Mouse (Mus musculus) Patski (cell line): ENCODE data around the gene Naaladl2. TPM values are rescaled to one million over a fixed set of nuclear protein-coding genes. Genes with fewer than 3 reads are reported as not detected.

ENCODE experiments used
- ATAC-seq: fragments of 100-300 bp; one replicate; pipeline ENCODE4 v1.8.0; 2021
- CTCF ChIA-PET: fragments of 350-600 bp; sonication (Branson Sonifier 250); formaldehyde crosslinking; loops from one replicate; lab custom pipeline; 2022; ENCODE audit warnings: inconsistent platforms; lab: Charles Lee
- POLR2A ChIA-PET: fragments of 350-600 bp; sonication (Branson Sonifier 250); formaldehyde crosslinking; loops from one replicate; lab custom pipeline; 2022; ENCODE audit warnings: antibody characterized with exemption, inconsistent platforms; lab: Charles Lee
- DNase-seq: peaks from one replicate; pipeline ENCODE4 v3.0.0-alpha.2; 2011; ENCODE audit warnings: low read depth, low spot score
- H3K27me3 ChIP-seq: fragments of 371-371 bp; one replicate; pipeline ENCODE4 v1.5.1; 2021
- CTCF ChIP-seq: fragments of 100-300 bp; IDR thresholded peaks from one replicate; pipeline ENCODE4 v1.5.1; 2021
- in situ Hi-C: fragments of 300-500 bp; cut with MboI; formaldehyde crosslinking; loops from 3 replicates; pipeline ENCODE4 v1.11.1; 2018; ENCODE audit warnings: low pct_unique_long_range_greater_than_20kb, mixed read lengths
- polyA plus RNA-seq: library from polyadenylated mRNA; unstranded; gene quantifications from one replicate; pipeline ENCODE4 v1.2.3, GENCODE M21; 2021

Naaladl2 gene
- polyA plus RNA-seq: 3.7 TPM

GRCm38 (mm10) chr3:25143555-25144311 is at the start of gene Naaladl2:
TSS of gene Naaladl2 (minus strand) at chr3:25144261.
- ChIA-PET CTCF (interaction anchor here (0.7 to 3.4 kb wide), 4 partner anchors 8 to 11 kb away, joined by 3 to 23 read pairs (median 3); no protein-coding TSS in a partner anchor), POLR2A (no interaction called here)
- ATAC-seq (peak; percentile 88), DNase-seq (no peak)
- TF ChIP-seq CTCF: peak; percentile 19
- H3K27me3 ChIP-seq: no peaks in the 10 kb centered on the region
- in situ Hi-C loops: no loop called here

- ChIA-PET CTCF (no interaction called here), POLR2A (no interaction called here)
These were observed 7.7 kb upstream of the Naaladl2 start for GRCm38 (mm10) chr3:25151721-25152120.

GRCm38 (mm10) chr3:25147271-25147670 is 3.2 kb upstream of the Naaladl2 start:
- ATAC-seq: no peak
- TF ChIP-seq CTCF: no peak
- no peak for DNase-seq
- no peaks in the 10 kb centered on the region for H3K27me3 ChIP-seq
- in situ Hi-C loops: no loop called here
- CTCF ChIA-PET: interaction anchor here (1.4 kb wide), 1 partner anchor 15 kb away, joined by 4 read pairs; no protein-coding TSS in a partner anchor
- POLR2A ChIA-PET: no interaction called here

More at GRCm38 (mm10) chr3:25151721-25152120, 7.7 kb upstream of the Naaladl2 start:
- TF ChIP-seq CTCF: no peak
- H3K27me3 ChIP-seq: no peaks in the 10 kb centered on the region
- no peak for DNase-seq
- in situ Hi-C loops: no loop called here
- no peak for ATAC-seq

GRCm38 (mm10) chr3:25144961-25145697 is 1.1 kb upstream of the Naaladl2 start:
- DNase-seq: peak; percentile 79

GRCm38 (mm10) chr3:25143111-25143510 is 950 bp downstream of the Naaladl2 start:
- no peaks in the 10 kb centered on the region for H3K27me3 ChIP-seq
- in situ Hi-C loops: no loop called here
- ChIA-PET CTCF (interaction anchor here (1.0 to 3.6 kb wide), 3 partner anchors 8 to 19 kb away, joined by 3 to 23 read pairs (median 11); no protein-coding TSS in a partner anchor), POLR2A (no interaction called here)
- no peak for TF ChIP-seq CTCF
- DNase-seq (no peak), ATAC-seq (no peak)

More at GRCm38 (mm10) chr3:25144961-25145697, 1.1 kb upstream of the Naaladl2 start:
- in situ Hi-C loops: no loop called here
- ATAC-seq: peak; percentile 41
- no peak for TF ChIP-seq CTCF
- CTCF ChIA-PET: interaction anchor here (0.7 to 1.3 kb wide), 4 partner anchors 9 to 29 kb away, joined by 3 read pairs; no protein-coding TSS in a partner anchor
- H3K27me3 ChIP-seq: no peaks in the 10 kb centered on the region
- POLR2A ChIA-PET: interaction anchor here (0.7 to 1.0 kb wide), 2 partner anchors 9 to 13 kb away, joined by 3 to 5 read pairs; no protein-coding TSS in a partner anchor

GRCm38 (mm10) chr3:25131848-25132247 is 12.2 kb downstream of the Naaladl2 start:
- ATAC-seq (peak; percentile 36), DNase-seq (no peak)
- in situ Hi-C loops: no loop called here
- ChIA-PET CTCF (interaction anchor here (0.7 to 3.2 kb wide), 4 partner anchors 10 to 331 kb away, joined by 3 to 23 read pairs (median 4); no protein-coding TSS in a partner anchor), POLR2A (interaction anchor here (1.3 kb wide), 1 partner anchor 14 kb away, joined by 5 read pairs; no protein-coding TSS in a partner anchor)
- no peak for TF ChIP-seq CTCF
- no peaks in the 10 kb centered on the region for H3K27me3 ChIP-seq

GRCm38 (mm10) chr3:25127864-25128263 is 16.2 kb downstream of the Naaladl2 start:
- TF ChIP-seq CTCF: no peak
- ChIA-PET POLR2A (no interaction called here), CTCF (no interaction called here)
- ATAC-seq: no peak
- H3K27me3 ChIP-seq: no peaks in the 10 kb centered on the region
- DNase-seq: no peak
- in situ Hi-C loops: no loop called here

GRCm38 (mm10) chr3:25124919-25125846 is 18.9 kb downstream of the Naaladl2 start:
- TF ChIP-seq CTCF: no peak
- no peaks in the 10 kb centered on the region for H3K27me3 ChIP-seq
- ATAC-seq: peak; percentile 26
- ChIA-PET CTCF (interaction anchor here (1.1 to 2.8 kb wide), 2 partner anchors 12 to 16 kb away, joined by 5 to 11 read pairs; no protein-coding TSS in a partner anchor), POLR2A (no interaction called here)
- in situ Hi-C loops: no loop called here
- DNase-seq: no peak

GRCm38 (mm10) chr3:25113107-25113506 is 31.0 kb downstream of the Naaladl2 start:
- no peak for TF ChIP-seq CTCF
- no peaks in the 10 kb centered on the region for H3K27me3 ChIP-seq
- no peak for DNase-seq
- ChIA-PET POLR2A (no interaction called here), CTCF (no interaction called here)
- in situ Hi-C loops: no loop called here
- ATAC-seq: no peak
